Mouse (Mus musculus) megakaryocyte, embryonic 14.5 days (primary cell): ENCODE results near the gene Mxra7.

ENCODE experiments used
- FLI1 ChIP-seq: IDR thresholded peaks from 2 replicates; pipeline ENCODE4 v1.6.1; 2012; ENCODE audit warnings: low read length, inconsistent platforms, mixed read lengths
- GATA1 ChIP-seq: IDR thresholded peaks from 3 replicates; pipeline ENCODE4 v1.6.1; 2012; ENCODE audit warnings: mixed read lengths, low read length, inconsistent platforms, borderline replicate concordance

DNA sequence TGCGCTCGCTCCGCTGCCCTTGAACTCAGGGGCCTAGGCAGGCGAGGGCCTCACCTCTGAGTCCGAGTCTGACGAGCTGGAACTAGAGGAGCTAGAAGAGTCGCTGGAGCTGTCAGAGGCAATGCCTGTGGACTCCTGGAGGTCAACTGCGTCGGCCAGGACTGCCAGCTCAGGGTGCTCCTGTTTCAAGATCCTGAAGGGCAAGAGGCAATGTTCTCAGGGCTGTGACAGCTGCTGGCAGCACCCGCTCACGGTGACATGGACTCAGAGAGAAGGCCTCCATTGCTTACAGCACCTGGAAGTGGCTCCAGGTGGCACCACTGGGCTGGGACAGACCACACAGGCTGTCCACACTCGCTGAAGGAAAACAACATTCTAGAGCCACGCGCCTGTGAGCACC, 11.1 kb upstream of the Mxra7 start:
- TF ChIP-seq GATA1 (no peak), FLI1 (no peak)
